Mouse (Mus musculus): ENCODE measurements around the gene Zfp46.

Gene Zfp46

DNA sequence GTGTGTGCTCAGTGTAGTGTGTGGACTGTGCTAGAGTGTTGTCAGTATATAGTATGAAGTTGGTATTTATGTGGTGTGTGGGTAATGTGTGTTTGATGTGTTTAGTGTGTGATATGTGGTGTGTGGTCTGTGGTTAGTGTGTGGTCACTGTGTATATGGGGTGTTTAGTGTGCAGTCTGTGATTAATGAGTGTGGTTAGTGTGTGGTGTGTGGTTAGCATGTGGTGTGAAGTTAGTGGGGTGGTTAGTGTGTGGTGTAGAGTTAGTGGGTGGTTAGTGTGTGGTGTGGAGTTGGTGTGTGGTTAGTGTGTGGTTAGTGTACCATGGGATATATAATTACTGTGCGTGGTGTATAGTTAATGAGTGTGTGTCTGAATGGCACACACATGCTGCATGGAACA, 15.6 kb upstream of the Zfp46 start:
- DNase-seq, result no peak

DNA sequence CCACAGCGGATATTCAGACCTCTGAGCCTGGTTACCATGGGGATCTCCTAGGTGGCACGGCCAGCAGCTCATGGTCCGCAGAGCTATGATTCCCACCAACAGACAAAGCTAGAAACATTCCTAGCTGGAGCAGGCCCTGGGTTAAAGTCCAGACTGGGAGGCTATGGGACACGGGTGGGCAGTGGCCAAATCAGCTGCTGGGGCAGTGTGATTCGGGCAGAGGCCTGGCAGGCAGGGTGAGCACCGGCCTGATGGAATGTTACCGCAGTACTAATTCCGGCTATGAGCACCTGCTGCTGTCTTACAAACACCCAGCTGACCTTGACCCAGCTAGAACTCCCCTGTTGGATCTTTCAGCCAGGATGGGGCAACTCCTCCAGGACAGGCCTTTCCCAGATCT, 13.8 kb upstream of the Zfp46 start:
- DNase-seq, result no peak

DNA sequence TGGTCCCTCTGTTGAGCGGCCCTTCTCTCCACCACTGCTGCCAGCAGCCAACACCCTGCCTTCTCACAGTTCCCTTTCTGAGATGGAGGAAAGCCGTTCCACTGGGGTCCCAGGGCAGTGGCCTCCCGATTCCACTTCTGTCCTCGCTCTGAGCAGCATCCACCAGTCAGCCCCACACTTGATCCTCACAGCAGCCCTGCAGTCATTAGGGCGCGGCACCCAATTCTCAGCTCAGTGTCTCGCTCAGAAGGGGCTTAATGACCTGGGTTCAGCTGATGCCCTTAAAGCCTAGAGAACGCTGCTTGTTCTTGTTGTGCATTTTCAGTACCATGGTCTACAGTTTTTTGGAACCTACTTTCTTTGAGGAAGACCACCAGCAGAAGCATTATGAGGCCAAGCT, 3.4 kb upstream of the Zfp46 start:
- no peak for DNase-seq

DNA sequence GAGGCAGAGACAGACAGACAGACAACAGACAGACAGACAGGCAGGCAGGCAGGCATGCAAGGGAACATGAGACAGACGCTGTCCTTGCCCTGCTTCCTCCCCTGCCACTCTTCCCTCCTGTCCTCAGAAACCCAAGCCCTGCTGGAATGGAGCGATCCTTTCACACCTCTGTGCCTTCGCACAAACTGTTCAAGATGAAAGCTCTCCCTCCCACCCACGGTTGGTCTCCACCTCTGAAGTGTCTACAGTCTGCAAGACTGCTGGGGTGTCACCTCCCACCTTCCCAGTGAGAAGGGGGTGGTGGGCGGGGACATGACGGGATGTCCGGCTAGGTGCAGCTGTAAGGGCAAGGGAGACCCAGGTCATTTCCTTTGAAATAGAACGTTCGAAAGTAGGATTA, 2.9 kb upstream of the Zfp46 start:
- no peak for DNase-seq

- DNase-seq, result no peak
Observed at GRCm38 (mm10) chr4:136282621-136283480, 1.6 kb upstream of the Zfp46 start.

- peak; percentile 20 to 21 for DNase-seq
Observed at GRCm38 (mm10) chr4:136283783-136284182, 700 bp upstream of the Zfp46 start.

DNA sequence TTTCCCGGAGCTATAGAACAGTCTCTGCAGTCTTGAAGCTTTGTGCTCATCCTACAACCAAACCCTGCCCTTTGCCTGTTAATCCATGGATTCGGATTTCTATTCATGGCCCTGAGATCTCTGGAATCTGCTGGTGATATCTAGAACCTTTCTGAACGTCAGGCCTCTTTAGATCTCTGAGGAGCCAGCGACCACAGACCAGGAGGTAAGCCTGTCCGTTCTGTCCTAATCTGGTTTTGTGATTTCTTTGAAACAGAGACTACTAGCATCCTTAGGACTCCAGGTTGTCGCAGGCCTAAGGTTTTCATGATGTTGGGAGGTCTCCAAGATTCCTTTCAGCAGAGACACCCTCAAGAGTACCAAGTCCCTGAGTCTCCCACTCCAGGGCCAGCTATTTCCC, 408 bp downstream of the Zfp46 start:
- peak in 1 of 2 experiments; percentile 57 for DNase-seq

GRCm38 (mm10) chr4:136285348-136285810, 896 bp downstream of the Zfp46 start:
- peak; percentile 91 to 92 for DNase-seq

DNA sequence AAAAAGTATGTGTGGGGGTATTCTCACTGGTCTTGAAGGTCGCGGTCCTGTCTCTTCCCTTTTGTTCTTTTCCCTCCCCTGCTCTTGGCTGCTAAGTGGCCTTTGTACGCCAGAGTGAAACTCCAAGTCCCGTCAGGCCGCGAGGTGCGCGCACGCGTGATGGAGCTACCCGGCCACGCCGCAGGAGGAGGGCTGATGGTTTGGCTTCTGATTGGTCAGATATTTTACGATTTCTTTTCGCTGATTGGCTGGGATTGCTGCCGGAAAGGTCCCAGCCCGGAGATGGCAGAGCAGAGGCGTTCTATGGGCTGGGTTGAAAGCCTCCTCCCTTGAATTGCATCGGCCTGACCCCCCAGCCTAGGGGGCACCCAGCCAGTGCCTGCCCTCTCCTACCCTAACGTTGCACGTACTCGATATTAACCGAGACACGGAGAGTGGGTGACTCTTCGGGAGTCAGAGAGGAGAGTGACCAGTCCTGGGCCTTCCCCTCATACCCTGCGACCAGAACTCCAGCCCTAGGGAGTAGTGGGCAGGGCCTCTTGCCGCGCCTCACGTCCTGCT, 1.4 kb downstream of the Zfp46 start:
- peak; percentile 96 for DNase-seq

- no peak for DNase-seq
Observed at GRCm38 (mm10) chr4:136289918-136290780, 5.7 kb downstream of the Zfp46 start.

GRCm38 (mm10) chr4:136290781-136291595, 6.5 kb downstream of the Zfp46 start:
- DNase-seq, result no peak

DNA sequence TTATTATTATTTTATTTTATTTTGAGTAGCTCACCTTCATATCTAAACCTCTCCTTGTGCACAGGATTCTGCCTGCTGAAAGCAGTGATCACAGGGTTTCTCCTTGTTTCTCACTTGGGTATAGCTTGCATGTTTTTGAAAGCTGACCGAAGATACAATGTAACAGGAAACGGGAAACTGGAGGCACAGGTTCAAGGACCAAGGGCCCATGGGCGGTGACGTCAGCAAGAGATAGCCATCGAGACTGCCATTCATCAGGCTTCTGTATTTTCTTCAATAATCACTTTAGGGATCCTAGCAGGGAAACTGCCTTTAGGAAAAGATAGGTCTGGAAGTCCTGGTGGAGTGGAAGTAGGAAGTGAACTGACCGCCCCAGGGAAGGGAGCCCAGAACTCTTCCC, 7.2 kb downstream of the Zfp46 start:
- no peak for DNase-seq

DNA sequence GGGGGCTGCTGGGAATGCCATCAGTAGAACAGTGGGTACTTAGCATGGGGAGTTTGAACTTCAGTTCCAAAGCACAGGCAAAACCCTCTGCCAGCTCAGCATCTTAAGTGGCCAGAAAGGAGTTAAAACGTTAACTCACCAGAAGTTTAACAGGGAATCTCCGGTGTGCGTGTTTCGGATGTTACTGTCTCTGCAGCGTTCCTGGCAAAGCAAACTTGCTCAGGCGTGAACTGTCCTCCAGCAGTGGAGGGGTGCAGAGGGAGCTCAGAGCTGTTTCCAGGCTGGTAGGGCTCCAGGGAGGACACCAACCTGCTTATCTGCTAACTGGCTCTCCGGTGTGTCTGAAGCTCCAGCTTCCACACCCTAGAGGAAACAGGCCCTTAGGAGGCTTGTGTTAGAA, 11.5 kb downstream of the Zfp46 start:
- no peak for DNase-seq

GRCm38 (mm10) chr4:136302462-136302861, 18.0 kb downstream of the Zfp46 start:
- DNase-seq, result no peak

DNA sequence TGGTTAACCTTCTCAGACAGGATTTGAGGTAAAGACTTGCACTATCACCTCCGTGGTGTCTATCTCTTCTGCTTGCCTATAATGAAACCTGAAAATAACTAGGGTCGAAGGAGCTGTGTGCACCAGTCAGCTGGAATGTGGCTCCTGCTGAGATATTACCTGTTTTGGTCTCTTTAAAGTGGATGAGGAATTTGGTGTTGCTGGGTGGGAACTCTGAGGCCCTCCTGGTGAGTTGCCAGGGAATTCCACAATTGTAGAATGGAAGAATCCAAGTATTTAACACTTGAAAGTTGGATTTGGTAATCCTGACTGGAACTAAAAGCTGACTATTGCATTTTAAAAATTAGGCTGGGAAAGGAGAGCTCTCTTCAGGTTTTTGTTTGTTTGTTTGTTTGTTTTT, 19.7 kb downstream of the Zfp46 start:
- DNase-seq, result no peak

- DNase-seq, result no peak
Observed at GRCm38 (mm10) chr4:136308355-136308754, 23.9 kb downstream of the Zfp46 start.

- peak in 1 of 2 experiments; percentile 9 for DNase-seq
Observed at GRCm38 (mm10) chr4:136309780-136310179, 25.3 kb downstream of the Zfp46 start.

GRCm38 (mm10) chr4:136310229-136311041, 26.0 kb downstream of the Zfp46 start, which contains the start of gene Hnrnpr:
Gene Hnrnpr, plus strand, starts transcription at chr4:136310942.
- peak; percentile 99 for DNase-seq

GRCm38 (mm10) chr4:136311042-136311999, 26.8 kb downstream of the Zfp46 start:
- peak; percentile 46 to 52 for DNase-seq

GRCm38 (mm10) chr4:136312616-136313015, 28.1 kb downstream of the Zfp46 start:
- DNase-seq, result no peak

Measured in cerebellum, postnatal 36 days (tissue).